Mouse (Mus musculus) gonadal fat pad, adult 2 months (tissue): ENCODE data around the gene Cfi. TPM values are rescaled to one million over a fixed set of nuclear protein-coding genes. Genes with fewer than 3 reads are reported as not detected.

Experiments used
- polyA plus RNA-seq: library from polyadenylated mRNA; depleted of rRNA; stranded (reverse); fragments of >200 nt; gene quantifications from 2 replicates; pipeline ENCODE4 v1.2.3, GENCODE M21; 2012; rRNA removed

The Cfi gene
- polyA plus RNA-seq, 1 experiment: 3.6 TPM

Other genes with a start within 250 kb of the Cfi start
- 28.3 and 41.5 TPM in 2 replicates for gene Egf, start 80.6 kb upstream of the Cfi start, polyA plus RNA-seq
- gene Lrit3, start 31.9 kb upstream of the Cfi start, polyA plus RNA-seq: 0.07 and 0.08 TPM in 2 replicates
- gene Rrh, start 13.3 kb upstream of the Cfi start, polyA plus RNA-seq: not detected in 2 replicates
- 15.6 and 26.2 TPM in 2 replicates for gene Gar1, start 4.5 kb upstream of the Cfi start, polyA plus RNA-seq
- gene Pla2g12a, start 42.7 kb downstream of the Cfi start, polyA plus RNA-seq: 183 and 235 TPM in 2 replicates
- 38.8 and 42.3 TPM in 2 replicates for gene Casp6, start 65.5 kb downstream of the Cfi start, polyA plus RNA-seq
- gene Mcub, start 134.3 kb downstream of the Cfi start, polyA plus RNA-seq: 5.9 and 8.7 TPM in 2 replicates
- gene Sec24b, start 225.7 kb downstream of the Cfi start, polyA plus RNA-seq: 38.6 and 52.1 TPM in 2 replicates